Mouse (Mus musculus) MN1 (cell line): ENCODE measurements around the gene Osbpl6.
A peak's percentile ranks its signal among the peaks of the same experiment; 100 is the strongest.

Experiments used
- DNase-seq: peaks from one replicate; pipeline ENCODE4 v3.0.0-alpha.2; 2016; ENCODE audit warnings: low spot score

Osbpl6 gene

GRCm38 (mm10) chr2:76421411-76421924 lies 15.2 kb downstream of the Osbpl6 start:
- no peak for DNase-seq

GRCm38 (mm10) chr2:76426816-76427215 lies 20.5 kb downstream of the Osbpl6 start:
- no peak for DNase-seq

- DNase-seq = no peak
These were observed 23.0 kb downstream of the Osbpl6 start for GRCm38 (mm10) chr2:76429318-76429717.

DNA sequence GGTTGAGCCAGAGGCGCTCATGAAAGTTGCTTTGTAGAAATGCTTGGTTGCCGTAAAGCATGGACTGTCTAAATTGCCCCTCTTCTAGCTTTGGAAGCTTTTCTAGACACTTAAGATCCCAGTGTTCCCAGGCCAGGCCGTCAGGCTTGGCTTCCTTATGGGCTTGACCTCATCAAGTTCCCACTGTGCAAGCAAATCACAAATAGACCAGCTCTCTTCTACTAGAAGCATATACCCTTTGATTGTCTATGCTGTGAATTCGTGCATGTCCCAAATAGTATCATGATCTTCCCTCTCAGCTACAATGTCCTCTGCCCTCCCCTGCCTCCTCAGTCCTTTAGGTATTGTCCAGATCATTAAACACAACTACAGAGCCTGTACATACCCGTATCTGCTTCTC lies 23.5 kb downstream of the Osbpl6 start:
- DNase-seq = no peak

GRCm38 (mm10) chr2:76430539-76430938 lies 24.2 kb downstream of the Osbpl6 start:
- DNase-seq = no peak

GRCm38 (mm10) chr2:76434224-76434623 lies 27.9 kb downstream of the Osbpl6 start:
- DNase-seq = no peak

DNA sequence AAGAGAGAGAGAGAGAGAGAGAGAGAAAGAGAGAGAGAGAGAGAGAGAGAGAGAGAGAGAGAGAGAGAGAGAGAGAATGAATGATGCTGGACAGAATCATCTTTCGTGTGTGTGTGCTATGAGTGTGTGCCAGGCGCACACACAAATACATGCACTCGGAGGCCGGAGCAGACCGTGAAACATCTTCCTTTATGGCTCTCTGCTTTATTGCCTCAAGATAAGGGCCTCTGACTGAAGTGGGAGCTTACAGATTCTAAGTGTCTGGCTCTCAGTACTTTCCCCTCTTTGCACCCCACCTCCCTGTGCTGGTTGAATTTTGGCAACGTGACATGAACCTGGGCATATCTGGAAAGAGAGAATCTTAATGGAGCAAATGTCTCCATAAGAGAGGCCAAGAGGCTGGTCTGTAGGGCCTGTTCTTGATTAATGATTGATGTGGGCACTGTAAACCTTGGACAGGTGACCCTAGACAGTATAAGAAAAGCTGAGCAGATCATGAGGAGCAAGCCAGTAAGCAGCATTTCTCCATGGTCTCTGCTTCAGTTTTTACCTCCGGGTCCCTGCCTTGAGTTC lies 29.4 kb downstream of the Osbpl6 start:
- no peak for DNase-seq

- DNase-seq = no peak
These were observed 31.1 kb downstream of the Osbpl6 start for GRCm38 (mm10) chr2:76437372-76437771.

DNA sequence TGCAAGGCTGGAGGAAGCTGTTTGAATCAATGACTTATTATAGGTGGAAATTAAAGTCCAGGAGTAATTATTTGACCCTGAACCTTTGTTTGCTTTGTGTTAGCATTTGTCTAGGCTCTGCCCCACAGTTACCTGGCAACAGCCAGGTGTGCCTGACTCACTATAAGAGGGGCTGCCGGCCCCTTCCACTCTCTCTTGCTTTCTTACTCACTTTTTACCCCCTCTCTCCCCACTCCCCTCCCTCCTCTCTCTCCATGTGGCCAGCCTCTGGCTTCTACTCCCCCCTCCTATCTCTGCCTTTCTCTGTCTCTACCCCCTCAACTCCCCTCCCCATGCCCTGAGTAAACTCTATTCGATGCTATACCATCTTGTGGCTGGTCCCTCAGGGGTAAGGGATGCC lies 33.2 kb downstream of the Osbpl6 start:
- no peak for DNase-seq

DNA sequence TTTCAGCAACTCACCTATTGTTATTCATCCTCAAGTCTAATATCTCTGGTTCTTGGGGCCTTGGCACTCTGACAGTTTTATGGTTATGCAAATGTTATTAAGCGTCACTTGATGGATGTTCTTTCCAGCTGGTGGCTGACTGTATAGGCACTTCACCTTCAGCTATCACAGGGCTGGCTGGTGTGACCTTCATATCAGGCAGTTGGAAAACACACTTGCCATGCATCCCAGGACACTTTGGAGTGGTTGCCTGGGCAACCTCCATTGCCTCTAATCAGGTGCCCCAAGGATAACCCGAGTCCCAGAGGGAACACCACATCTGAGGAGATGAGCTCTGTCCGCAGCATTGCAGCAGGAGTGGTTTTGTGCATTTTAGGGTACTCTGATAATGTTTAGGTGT lies 35.8 kb downstream of the Osbpl6 start:
- DNase-seq = no peak

- no peak for DNase-seq
These were observed 43.6 kb downstream of the Osbpl6 start for GRCm38 (mm10) chr2:76449836-76450355.

DNA sequence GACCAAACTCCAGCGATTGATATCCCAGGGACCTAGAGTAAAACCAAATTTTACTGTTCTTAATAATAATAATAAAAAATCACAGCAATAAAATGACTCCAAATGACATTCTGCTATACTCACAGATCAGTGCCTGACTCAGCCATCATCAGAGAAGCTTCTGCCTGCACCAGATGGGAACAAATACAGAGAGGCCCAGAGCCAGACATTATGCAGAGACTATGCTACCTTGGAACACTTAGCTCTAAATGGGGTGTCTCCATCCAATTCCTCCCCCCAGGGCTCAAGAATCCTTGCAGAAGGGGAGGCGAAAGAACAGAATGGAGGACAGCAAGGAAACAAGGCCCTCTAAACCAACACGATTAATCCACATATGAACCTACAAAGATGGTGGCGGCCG lies 60.4 kb downstream of the Osbpl6 start:
- no peak for DNase-seq

- peak; percentile 52 for DNase-seq
These were observed 61.9 kb downstream of the Osbpl6 start for GRCm38 (mm10) chr2:76468204-76468603.

- no peak for DNase-seq
These were observed 62.9 kb downstream of the Osbpl6 start for GRCm38 (mm10) chr2:76469091-76469750.

- no peak for DNase-seq
These were observed 63.4 kb downstream of the Osbpl6 start for GRCm38 (mm10) chr2:76469751-76470099.

GRCm38 (mm10) chr2:76470391-76470790 lies 64.1 kb downstream of the Osbpl6 start:
- DNase-seq = no peak

DNA sequence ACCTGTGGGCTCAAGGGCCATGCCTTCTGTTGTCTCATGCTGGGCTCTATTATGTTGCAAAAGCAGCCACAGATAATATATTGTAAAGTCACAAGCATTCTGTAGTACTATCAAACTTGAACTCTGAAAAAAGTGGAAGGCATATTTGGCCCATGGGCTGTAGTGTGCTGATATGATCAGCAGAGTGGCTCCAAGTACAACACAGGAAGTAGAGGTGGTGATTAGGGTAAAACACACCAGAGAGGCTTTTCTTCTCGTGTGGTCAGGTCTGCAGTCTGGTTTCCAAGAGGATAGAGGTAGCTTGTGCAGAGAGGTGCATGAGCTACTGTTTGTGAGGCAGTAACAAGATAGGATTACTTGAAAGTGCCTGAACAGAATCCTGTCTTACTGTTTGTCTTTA lies 69.5 kb downstream of the Osbpl6 start:
- DNase-seq = no peak

- DNase-seq = no peak
These were observed 82.5 kb downstream of the Osbpl6 start for GRCm38 (mm10) chr2:76488764-76489163.

DNA sequence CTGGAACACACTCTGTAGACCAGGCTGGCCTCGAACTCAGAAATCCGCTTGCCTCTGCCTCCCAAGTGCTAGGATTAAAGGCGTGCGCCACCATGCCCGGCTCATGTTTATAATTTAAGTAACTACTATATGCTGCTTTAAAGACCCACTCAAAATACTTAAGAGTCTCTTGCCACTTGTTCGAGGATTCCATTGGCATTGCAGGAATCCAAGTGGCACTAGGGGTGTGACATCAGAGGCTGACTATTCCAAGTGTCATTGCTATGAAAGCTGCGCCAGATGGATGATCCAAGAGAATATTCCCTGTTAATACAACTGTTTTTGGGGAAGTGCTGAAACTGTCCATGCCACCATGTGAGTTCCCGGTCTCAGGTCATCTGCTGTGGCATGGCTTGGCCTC lies 83.9 kb downstream of the Osbpl6 start:
- no peak for DNase-seq

DNA sequence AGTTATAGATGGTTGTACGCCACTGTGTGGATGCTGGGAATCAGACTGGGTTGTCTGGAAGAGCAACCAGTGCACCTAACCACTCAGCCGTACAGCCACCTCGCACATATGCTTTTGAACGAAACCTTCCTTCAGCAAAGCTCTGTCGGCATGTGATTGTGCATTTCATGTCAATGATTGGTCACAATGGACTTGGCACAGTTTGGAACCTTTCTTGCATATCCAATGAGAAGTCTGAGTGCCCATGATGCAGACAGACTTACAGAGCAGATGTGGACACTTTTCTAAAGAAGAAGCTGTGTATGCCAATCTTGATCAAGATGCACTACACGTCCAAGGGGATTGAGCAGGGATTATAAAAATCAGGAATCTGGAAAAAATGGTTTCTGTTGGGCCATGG lies 85.1 kb downstream of the Osbpl6 start:
- DNase-seq = no peak

DNA sequence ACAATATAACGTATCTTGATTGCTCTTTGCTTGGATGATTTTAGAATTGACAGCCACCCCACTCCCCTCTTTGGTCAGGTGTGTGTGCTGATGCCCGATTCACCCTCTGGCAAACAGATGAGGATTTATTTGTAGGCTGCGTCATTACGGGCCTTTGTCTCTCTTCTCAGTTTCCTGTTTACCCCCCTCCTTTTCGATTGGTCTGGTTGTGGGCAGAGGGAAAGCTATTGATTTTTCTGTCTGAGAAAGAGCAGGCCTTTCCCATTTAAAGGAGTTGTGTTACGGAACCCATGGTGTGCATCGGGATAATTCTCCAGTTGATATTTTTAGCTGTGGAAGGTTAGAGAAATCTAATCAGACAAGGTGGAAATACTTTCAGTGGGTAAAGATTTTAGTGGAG lies 85.9 kb downstream of the Osbpl6 start:
- DNase-seq = peak; percentile 51

- no peak for DNase-seq
These were observed 89.9 kb downstream of the Osbpl6 start for GRCm38 (mm10) chr2:76496006-76496748.

DNA sequence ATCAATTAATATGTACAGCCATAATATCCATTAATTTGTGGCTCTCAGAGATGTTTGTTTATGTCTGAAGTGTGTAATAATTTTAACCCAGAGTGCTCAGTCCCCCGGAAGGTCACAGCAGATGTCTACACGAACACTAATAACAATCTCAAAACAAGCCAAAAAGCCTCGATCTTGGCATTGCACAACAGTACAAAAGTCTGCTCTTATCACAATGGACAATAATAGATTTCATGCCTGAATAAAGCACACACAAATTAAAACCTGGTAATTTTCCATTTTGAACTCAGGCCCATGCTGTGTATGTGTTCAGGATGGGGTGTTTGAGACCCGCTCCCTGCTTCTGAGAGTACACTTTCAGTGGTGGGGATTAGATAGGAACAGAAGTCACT lies 90.4 kb downstream of the Osbpl6 start:
- DNase-seq = no peak
